Mouse (Mus musculus): ENCODE data around the gene Gm17651. TPM values are rescaled to one million over a fixed set of nuclear protein-coding genes. Genes with fewer than 3 reads are reported as not detected.
A peak's percentile ranks its signal among the peaks of the same experiment; 100 is the strongest.

The Gm17651 gene
- polyA plus RNA-seq, 1 experiment from 2014 or later: not detected

DNA sequence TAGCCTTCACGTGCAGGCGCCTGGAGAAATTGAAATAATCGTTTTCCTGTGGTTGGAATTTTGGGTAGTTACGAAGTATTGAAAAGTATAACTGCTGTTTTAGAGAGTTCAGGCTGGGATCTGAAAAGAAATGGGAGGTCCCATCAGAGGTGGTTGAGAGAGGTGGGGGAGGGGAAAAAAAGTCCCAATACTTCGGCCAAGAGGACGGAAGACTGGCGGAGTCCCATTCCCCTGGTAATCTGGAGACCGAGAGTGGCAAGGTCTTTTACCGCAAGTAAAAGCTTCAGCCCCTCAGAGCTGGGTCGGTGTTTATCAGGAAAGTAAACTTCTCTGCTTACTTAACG lies 7.6 kb upstream of the Gm17651 start:
- Histone ChIP-seq H3K9ac (ENCODE audit: low read depth, low read length) (peak overlapping the region; percentile 61; the same call in 1 of the 2 replicates), H3K27me3 (replicated peaks; ENCODE audit: control insufficient read depth, insufficient read depth, low read length) (no peaks in the 10 kb centered on the region)
- ATAC-seq: no peak

DNA sequence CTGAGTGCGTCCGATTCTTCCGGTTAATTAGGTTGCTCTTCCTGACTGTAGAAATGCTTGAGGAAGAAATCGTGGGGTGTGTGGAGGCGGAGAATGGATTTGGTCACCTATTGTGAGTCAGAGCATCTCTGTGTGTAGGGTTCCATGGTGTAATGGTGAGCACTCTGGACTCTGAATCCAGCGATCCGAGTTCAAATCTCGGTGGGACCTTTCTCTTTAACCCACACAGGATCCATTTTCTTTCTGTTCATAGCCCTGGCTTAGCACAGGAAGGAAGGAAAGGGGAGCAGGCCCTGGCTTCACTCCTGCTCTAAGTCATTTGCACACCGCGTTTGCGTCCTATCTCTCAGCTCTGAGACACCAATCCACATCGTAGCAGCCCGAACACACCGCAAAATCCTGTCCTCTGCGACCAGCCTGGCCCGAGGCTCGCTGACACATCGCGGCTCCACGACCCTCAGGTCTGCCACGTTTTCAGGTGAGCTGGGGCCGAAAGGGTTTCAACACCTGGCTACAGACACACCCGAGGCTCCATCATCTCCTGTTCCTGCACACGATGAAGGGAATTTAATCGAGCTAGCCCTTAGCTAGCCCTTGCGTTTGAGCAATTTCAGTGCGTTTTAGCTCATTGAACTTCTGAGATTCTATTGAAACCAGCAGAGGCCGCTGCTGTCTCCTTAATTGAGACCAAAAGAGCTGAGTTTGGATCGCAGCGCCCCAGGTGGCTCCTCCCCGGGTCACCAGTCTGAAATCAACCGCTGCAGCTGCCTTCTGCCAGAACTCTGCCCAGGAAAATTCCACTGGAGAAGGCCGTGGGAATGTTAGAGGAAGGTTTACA lies 7.0 kb upstream of the Gm17651 start:
- Histone ChIP-seq H3K4me2 (ENCODE audit: low read depth, low read length) (peak overlapping the region; percentile 59), H3K27me3 (replicated peaks; ENCODE audit: control insufficient read depth, insufficient read depth, low read length) (no peaks in the 10 kb centered on the region), H3K4me1 (ENCODE audit: control insufficient read depth, insufficient read depth, low read length) (peaks cover 21% of the 10 kb centered on the region), H3K9ac (ENCODE audit: low read depth, low read length) (peak overlapping the region; percentile 61), H3K4me3 (ENCODE audit: low read length) (peak overlapping the region; percentile 42), H3K27ac (ENCODE audit: low read length) (no peak overlapping the region), H3K36me3 (ENCODE audit: control insufficient read depth, insufficient read depth, low read length) (no peaks in the 10 kb centered on the region), H3K9me3 (ENCODE audit: control insufficient read depth, low read length) (no peaks in the 10 kb centered on the region)
- ATAC-seq: peak; percentile 39
- WGBS: 3% methylated on average over 33 of the region's 33 CpGs

More for the DNA sequence above, 7.6 kb upstream of the Gm17651 start:
- WGBS: 6% methylated on average over 11 of the region's 11 CpGs
- no peak overlapping the region for H3K27ac ChIP-seq (ENCODE audit: low read length)
- H3K36me3 ChIP-seq (ENCODE audit: control insufficient read depth, insufficient read depth, low read length): no peaks in the 10 kb centered on the region
- H3K4me1 ChIP-seq (ENCODE audit: control insufficient read depth, insufficient read depth, low read length): peaks cover 21% of the 10 kb centered on the region
- H3K4me3 ChIP-seq (ENCODE audit: low read length): peak overlapping the region; percentile 42
- H3K9me3 ChIP-seq (ENCODE audit: control insufficient read depth, low read length): no peaks in the 10 kb centered on the region
- H3K4me2 ChIP-seq (ENCODE audit: low read depth, low read length): peak overlapping the region; percentile 59

DNA sequence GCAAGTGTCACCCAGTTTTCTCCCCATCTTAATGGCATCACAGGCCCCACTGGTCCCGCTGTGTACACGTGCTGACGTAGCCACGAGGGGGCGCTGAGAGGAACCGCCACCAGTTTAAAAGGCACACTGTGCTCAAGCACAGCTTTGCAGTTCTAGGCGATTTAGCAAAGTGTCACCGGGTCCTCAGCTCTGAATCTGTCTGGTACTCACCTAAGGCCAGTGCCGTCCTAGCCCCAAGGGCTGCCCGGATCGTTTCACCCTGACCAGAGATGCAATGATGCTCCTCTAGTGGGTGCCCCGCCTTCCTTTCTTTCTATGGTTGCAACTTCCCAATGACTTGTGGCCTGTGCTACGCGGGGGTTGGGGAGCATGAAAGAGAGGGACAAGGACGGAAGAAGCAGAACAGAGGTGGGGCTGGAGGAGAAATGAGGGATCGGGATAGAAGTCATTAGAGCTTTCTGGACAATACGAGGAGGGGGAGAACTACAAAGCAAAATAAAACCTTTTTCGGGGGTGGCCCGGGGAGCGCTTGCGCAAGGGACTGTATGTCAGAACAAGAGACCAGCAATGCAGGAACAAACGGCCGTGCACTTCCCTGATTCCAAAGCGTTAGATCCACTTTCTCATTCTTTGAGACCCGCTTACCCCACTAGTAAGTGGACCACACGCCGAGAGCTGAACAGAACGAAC lies 6.3 kb upstream of the Gm17651 start:
- peak; percentile 64 for ATAC-seq
- peak overlapping the region; percentile 61 for H3K9ac ChIP-seq (ENCODE audit: low read depth, low read length)
- WGBS: 6% methylated on average over 28 of the region's 28 CpGs
- H3K27me3 ChIP-seq (replicated peaks; ENCODE audit: control insufficient read depth, insufficient read depth, low read length): no peaks in the 10 kb centered on the region
- peaks cover 21% of the 10 kb centered on the region for H3K4me1 ChIP-seq (ENCODE audit: control insufficient read depth, insufficient read depth, low read length)
- peak overlapping the region; percentile 42 for H3K4me3 ChIP-seq (ENCODE audit: low read length)
- H3K36me3 ChIP-seq (ENCODE audit: control insufficient read depth, insufficient read depth, low read length): no peaks in the 10 kb centered on the region
- H3K9me3 ChIP-seq (ENCODE audit: control insufficient read depth, low read length): no peaks in the 10 kb centered on the region
- H3K4me2 ChIP-seq (ENCODE audit: low read depth, low read length): peak overlapping the region; percentile 59
- no peak overlapping the region for H3K27ac ChIP-seq (ENCODE audit: low read length)

DNA sequence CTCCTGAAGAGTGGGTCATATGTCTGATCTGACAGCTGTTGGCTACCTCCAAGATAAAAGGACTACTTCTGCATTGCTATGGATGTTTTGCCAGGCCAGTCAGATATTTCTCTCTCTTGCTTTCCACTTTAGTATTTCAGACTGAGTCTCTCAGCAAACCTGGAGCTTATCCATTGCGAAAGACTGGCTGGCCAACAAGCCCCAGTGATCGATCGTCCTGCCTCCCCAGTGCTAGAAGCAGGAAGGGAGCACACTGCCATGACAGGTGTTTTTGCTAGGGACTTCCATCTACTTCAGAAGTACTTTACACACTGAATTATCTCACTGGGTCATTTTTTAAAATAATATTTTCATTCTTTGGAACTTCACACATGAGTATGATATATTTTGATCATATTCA lies 3.9 kb upstream of the Gm17651 start:
- Histone ChIP-seq H3K4me1 (ENCODE audit: control insufficient read depth, insufficient read depth, low read length) (peaks cover 10% of the 10 kb centered on the region), H3K36me3 (ENCODE audit: control insufficient read depth, insufficient read depth, low read length) (no peaks in the 10 kb centered on the region), H3K9me3 (ENCODE audit: control insufficient read depth, low read length) (no peaks in the 10 kb centered on the region), H3K9ac (ENCODE audit: low read depth, low read length) (no peak overlapping the region), H3K27me3 (replicated peaks; ENCODE audit: control insufficient read depth, insufficient read depth, low read length) (no peaks in the 10 kb centered on the region), H3K4me2 (ENCODE audit: low read depth, low read length) (no peak overlapping the region), H3K4me3 (ENCODE audit: low read length) (no peak overlapping the region), H3K27ac (ENCODE audit: low read length) (no peak overlapping the region)
- ATAC-seq: no peak
- 91% methylated on average over 3 of the region's 3 CpGs for WGBS

DNA sequence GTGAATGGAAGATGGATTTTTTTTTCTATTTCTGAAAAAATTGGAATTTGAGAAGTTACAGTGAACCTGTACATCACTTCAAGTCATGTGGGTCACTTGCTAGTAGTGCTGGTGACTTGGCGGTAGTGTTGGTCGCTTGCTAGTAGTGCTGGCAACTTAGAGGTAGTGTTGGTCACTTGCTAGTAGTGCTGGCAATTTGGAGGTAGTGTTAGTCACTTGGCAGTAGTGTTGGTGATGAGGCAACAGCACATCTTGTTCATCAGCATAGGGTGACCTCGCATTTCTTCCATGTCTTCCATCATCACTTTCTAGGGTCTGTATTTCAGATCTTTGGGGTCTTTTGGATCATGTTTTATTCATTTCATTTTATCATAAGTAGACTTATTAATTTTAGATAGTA lies 1.6 kb upstream of the Gm17651 start:
- H3K9me3 ChIP-seq (ENCODE audit: control insufficient read depth, low read length): no peaks in the 10 kb centered on the region
- H3K9ac ChIP-seq (ENCODE audit: low read depth, low read length): no peak overlapping the region
- no peak overlapping the region for H3K27ac ChIP-seq (ENCODE audit: low read length)
- ATAC-seq: no peak
- 97% methylated on average over 3 of the region's 3 CpGs for WGBS
- no peaks in the 10 kb centered on the region for H3K36me3 ChIP-seq (ENCODE audit: control insufficient read depth, insufficient read depth, low read length)
- no peak overlapping the region for H3K4me2 ChIP-seq (ENCODE audit: low read depth, low read length)
- no peaks in the 10 kb centered on the region for H3K27me3 ChIP-seq (replicated peaks; ENCODE audit: control insufficient read depth, insufficient read depth, low read length)
- peaks cover 3% of the 10 kb centered on the region; the same call in 1 of the 2 replicates for H3K4me1 ChIP-seq (ENCODE audit: control insufficient read depth, insufficient read depth, low read length)
- no peak overlapping the region for H3K4me3 ChIP-seq (ENCODE audit: low read length)

DNA sequence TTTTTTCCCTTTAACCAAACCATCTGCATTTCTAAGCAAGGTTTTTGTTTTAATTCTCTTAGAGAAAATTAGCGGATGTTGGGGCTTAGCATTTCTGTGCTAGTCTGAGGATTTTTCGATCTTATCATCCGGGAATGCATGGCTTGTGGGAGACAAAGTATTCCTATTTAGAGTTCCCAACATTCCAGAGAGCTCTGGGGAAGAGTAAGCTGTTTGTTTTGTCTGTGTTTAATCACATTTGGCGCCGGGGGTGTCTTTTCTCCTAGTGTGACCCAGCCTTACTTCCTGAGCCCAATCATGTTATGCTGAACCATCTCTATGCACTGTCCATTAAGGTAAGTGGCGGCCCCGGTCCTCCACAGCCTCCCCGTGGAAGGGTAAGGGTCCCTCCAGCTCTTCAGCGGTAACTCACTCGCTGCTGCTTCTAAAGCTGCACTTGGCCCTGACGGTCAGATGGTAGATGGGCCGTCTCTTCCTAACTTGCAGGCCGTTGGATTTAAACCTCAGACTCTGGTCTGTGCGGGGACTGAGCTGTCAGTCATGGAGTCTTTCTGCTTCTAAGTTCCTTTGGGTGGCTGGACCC lies 7.3 kb downstream of the Gm17651 start:
- H3K4me2 ChIP-seq (ENCODE audit: low read depth, low read length): no peak overlapping the region
- no peaks in the 10 kb centered on the region for H3K9me3 ChIP-seq (ENCODE audit: control insufficient read depth, low read length)
- H3K27ac ChIP-seq (ENCODE audit: low read length): no peak overlapping the region
- H3K4me1 ChIP-seq (ENCODE audit: control insufficient read depth, insufficient read depth, low read length): no peaks in the 10 kb centered on the region
- peaks cover 8% of the 10 kb centered on the region for H3K36me3 ChIP-seq (ENCODE audit: control insufficient read depth, insufficient read depth, low read length)
- no peak for ATAC-seq
- WGBS: 55% methylated on average over 14 of the region's 14 CpGs
- no peaks in the 10 kb centered on the region for H3K27me3 ChIP-seq (replicated peaks; ENCODE audit: control insufficient read depth, insufficient read depth, low read length)
- no peak overlapping the region for H3K9ac ChIP-seq (ENCODE audit: low read depth, low read length)
- H3K4me3 ChIP-seq (ENCODE audit: low read length): no peak overlapping the region

DNA sequence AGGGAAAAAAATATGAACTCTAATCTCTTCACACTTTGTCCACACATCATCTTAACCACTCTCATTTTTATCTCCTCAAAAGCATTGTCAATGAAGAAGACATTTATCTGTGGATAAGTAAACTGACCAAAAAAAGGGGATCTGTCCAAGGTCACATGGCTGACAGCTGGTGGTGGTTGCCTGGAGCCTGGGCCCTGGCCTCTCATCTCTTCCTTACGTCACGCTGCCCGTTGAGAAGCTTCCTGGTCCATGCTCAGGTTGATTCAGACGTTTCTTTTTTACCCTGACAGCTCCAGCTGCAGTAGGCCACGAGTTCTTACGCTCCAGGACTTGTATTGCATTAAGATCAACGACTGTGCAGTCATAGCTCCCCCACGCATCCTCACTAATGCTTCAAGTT lies 8.3 kb downstream of the Gm17651 start:
- Histone ChIP-seq H3K4me1 (ENCODE audit: control insufficient read depth, insufficient read depth, low read length) (no peaks in the 10 kb centered on the region), H3K27me3 (replicated peaks; ENCODE audit: control insufficient read depth, insufficient read depth, low read length) (no peaks in the 10 kb centered on the region), H3K9me3 (ENCODE audit: control insufficient read depth, low read length) (no peaks in the 10 kb centered on the region), H3K36me3 (ENCODE audit: control insufficient read depth, insufficient read depth, low read length) (peaks cover 8% of the 10 kb centered on the region), H3K4me2 (ENCODE audit: low read depth, low read length) (no peak overlapping the region), H3K4me3 (ENCODE audit: low read length) (no peak overlapping the region), H3K27ac (ENCODE audit: low read length) (no peak overlapping the region), H3K9ac (ENCODE audit: low read depth, low read length) (no peak overlapping the region)
- ATAC-seq: no peak
- 56% methylated on average over 8 of the region's 8 CpGs for WGBS

DNA sequence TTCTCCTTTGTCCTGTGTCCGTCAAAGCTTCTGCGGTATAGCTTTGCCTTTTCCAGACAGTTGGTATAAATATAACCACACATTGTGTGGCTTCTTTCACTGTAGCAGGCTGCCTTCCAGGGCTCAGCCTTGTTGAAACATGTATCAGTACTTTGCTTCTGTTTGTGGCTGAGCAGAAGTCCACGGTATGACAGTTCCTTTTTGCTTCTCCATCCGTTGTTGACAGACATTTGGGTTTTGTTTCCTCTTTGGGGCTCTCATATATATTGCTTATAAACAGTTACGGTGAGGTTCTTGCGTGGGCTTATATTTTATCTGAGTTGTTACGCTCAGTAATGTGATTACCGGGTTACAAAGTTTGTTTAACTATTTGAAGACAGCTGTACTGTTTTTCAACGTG lies 9.0 kb downstream of the Gm17651 start:
- peaks cover 8% of the 10 kb centered on the region for H3K36me3 ChIP-seq (ENCODE audit: control insufficient read depth, insufficient read depth, low read length)
- no peak overlapping the region for H3K4me3 ChIP-seq (ENCODE audit: low read length)
- 0 out of 2 replicates have a peak, but pooled peaks have one; percentile 13 for ATAC-seq
- H3K4me1 ChIP-seq (ENCODE audit: control insufficient read depth, insufficient read depth, low read length): no peaks in the 10 kb centered on the region
- no peak overlapping the region for H3K9ac ChIP-seq (ENCODE audit: low read depth, low read length)
- H3K27me3 ChIP-seq (replicated peaks; ENCODE audit: control insufficient read depth, insufficient read depth, low read length): no peaks in the 10 kb centered on the region
- 62% methylated on average over 9 of the region's 9 CpGs for WGBS
- H3K4me2 ChIP-seq (ENCODE audit: low read depth, low read length): no peak overlapping the region
- no peaks in the 10 kb centered on the region for H3K9me3 ChIP-seq (ENCODE audit: control insufficient read depth, low read length)
- H3K27ac ChIP-seq (ENCODE audit: low read length): no peak overlapping the region

DNA sequence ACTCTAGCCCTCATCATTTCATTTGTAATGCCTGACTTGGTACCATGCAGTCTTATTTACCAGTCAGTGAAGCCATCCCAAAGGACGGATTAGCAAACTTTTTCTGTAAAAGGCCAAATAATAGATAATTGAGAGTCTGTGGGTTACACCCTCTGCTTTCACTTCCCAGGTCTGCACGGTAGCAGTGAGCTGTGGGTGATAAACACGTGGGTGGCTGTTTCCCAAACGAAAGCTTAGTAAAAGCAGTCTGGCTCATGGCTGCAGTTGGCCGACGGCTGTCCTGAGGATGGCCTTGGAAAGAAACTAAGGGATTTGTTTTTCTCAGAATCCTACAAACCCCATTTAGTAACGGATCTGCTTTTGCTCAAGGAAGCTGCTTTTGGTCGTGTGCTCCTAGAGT lies 13.3 kb downstream of the Gm17651 start:
- peaks cover 16% of the 10 kb centered on the region for H3K4me1 ChIP-seq (ENCODE audit: control insufficient read depth, insufficient read depth, low read length)
- H3K9ac ChIP-seq (ENCODE audit: low read depth, low read length): peak overlapping the region; percentile 30
- 48% methylated on average over 8 of the region's 8 CpGs for WGBS
- H3K4me3 ChIP-seq (ENCODE audit: low read length): no peak overlapping the region
- no peaks in the 10 kb centered on the region for H3K9me3 ChIP-seq (ENCODE audit: control insufficient read depth, low read length)
- H3K4me2 ChIP-seq (ENCODE audit: low read depth, low read length): no peak overlapping the region
- H3K27ac ChIP-seq (ENCODE audit: low read length): no peak overlapping the region
- H3K36me3 ChIP-seq (ENCODE audit: control insufficient read depth, insufficient read depth, low read length): peaks cover 5% of the 10 kb centered on the region; the same call in 1 of the 2 replicates
- no peak for ATAC-seq
- H3K27me3 ChIP-seq (replicated peaks; ENCODE audit: control insufficient read depth, insufficient read depth, low read length): no peaks in the 10 kb centered on the region

All from intestine, embryonic 16.5 days (tissue).